Mouse (Mus musculus): ENCODE results near the gene Wnt3a. TPM values are rescaled to one million over a fixed set of nuclear protein-coding genes. Genes with fewer than 3 reads are reported as not detected.

Wnt3a gene
- polyA plus RNA-seq, 1 experiment = not detected

- H3K4me3 ChIP-seq (replicated peaks; ENCODE audit: control insufficient read depth, low read depth, low read length) = peak overlapping the region; percentile 87
- WGBS = 8% methylated on average over 16 of the region's 16 CpGs
- no peaks in the 10 kb centered on the region; the same call in none of the 2 replicates for H3K4me1 ChIP-seq (ENCODE audit: control insufficient read depth, insufficient read depth, low read length)
- TF ChIP-seq CTCF (IDR thresholded peaks at IDR 0.05; ENCODE audit: control insufficient read depth, insufficient read depth, low read length) = no peak
- TF ChIP-seq POLR2A (IDR thresholded peaks at IDR 0.05; ENCODE audit: borderline replicate concordance, control insufficient read depth, low read depth, low read length) = no peak
- peak overlapping the region; percentile 87 for H3K27ac ChIP-seq (ENCODE audit: control insufficient read depth, insufficient read depth, low read depth, low read length, poor library complexity)
Measured at GRCm38 (mm10) chr11:59201216-59202002, 89.1 kb downstream of the Wnt3a start.

Other genes with a start within 250 kb of the Wnt3a start
- gene Obscn, start 154.3 kb downstream of the Wnt3a start, polyA plus RNA-seq (2011; ENCODE audit: insufficient read depth, insufficient read length, low replicate concordance, missing spikeins) = 1.3 and 5.0 TPM in 2 replicates
- gene Iba57, start 127.0 kb downstream of the Wnt3a start, polyA plus RNA-seq (2011; ENCODE audit: insufficient read depth, insufficient read length, low replicate concordance, missing spikeins) = 15.9 and 19.4 TPM in 2 replicates
- not detected in 2 replicates for gene Gjc2, start 107.5 kb downstream of the Wnt3a start, polyA plus RNA-seq (2011; ENCODE audit: insufficient read depth, insufficient read length, low replicate concordance, missing spikeins)
- 40.5 and 53.7 TPM in 2 replicates for gene Guk1, start 98.5 kb downstream of the Wnt3a start, polyA plus RNA-seq (2011; ENCODE audit: insufficient read depth, insufficient read length, low replicate concordance, missing spikeins)
- 17.6 and 28.0 TPM in 2 replicates for gene Mrpl55, start 88.3 kb downstream of the Wnt3a start, polyA plus RNA-seq (2011; ENCODE audit: insufficient read depth, insufficient read length, low replicate concordance, missing spikeins)
- gene 2310033P09Rik, start 82.4 kb downstream of the Wnt3a start, polyA plus RNA-seq (2011; ENCODE audit: insufficient read depth, insufficient read length, low replicate concordance, missing spikeins) = 19.0 and 32.8 TPM in 2 replicates
- gene Arf1, start 62.5 kb downstream of the Wnt3a start, polyA plus RNA-seq (2011; ENCODE audit: insufficient read depth, insufficient read length, low replicate concordance, missing spikeins) = 72.4 and 90.6 TPM in 2 replicates
- 0.49 TPM in 1 of 2 replicates, not detected in the other for gene Wnt9a, start 16.2 kb upstream of the Wnt3a start, polyA plus RNA-seq (2011; ENCODE audit: insufficient read depth, insufficient read length, low replicate concordance, missing spikeins)
- not detected in 2 replicates for gene Prss38, start 84.9 kb upstream of the Wnt3a start, polyA plus RNA-seq (2011; ENCODE audit: insufficient read depth, insufficient read length, low replicate concordance, missing spikeins)
- 1.4 and 2.8 TPM in 2 replicates for gene Jmjd4, start 159.3 kb upstream of the Wnt3a start, polyA plus RNA-seq (2011; ENCODE audit: insufficient read depth, insufficient read length, low replicate concordance, missing spikeins)
- gene Snap47, start 160.4 kb upstream of the Wnt3a start, polyA plus RNA-seq (2011; ENCODE audit: insufficient read depth, insufficient read length, low replicate concordance, missing spikeins) = 3.8 and 14.4 TPM in 2 replicates
- gene Zfp867, start 181.7 kb upstream of the Wnt3a start, polyA plus RNA-seq (2011; ENCODE audit: insufficient read depth, insufficient read length, low replicate concordance, missing spikeins) = 1.3 and 1.6 TPM in 2 replicates
- 4.2 and 7.9 TPM in 2 replicates for gene Zkscan17, start 236.0 kb upstream of the Wnt3a start, polyA plus RNA-seq (2011; ENCODE audit: insufficient read depth, insufficient read length, low replicate concordance, missing spikeins)

All from bone marrow, adult 2 months (tissue).